ENCODE assay signal across 26 mouse cellular contexts in genomic region chr14:59072323-59073039, GRCm38 (mm10).
DNase-seq lines count a peak whose midpoint lies in the region; ATAC-seq and TF ChIP-seq lines count a peak whose summit lies in the region.
"Had no signal": no experiment of that assay in that cellular context is flagged by ENCODE, and none has a peak within 500 bp of the region (broad histone marks: within the 10 kb centered on the region; RNA-seq: fewer than 3 reads in every experiment).

No protein-coding gene starts in this region.

- peak; percentile 36; the same call in 1 of the 2 replicates for ATAC-seq in forebrain, embryonic 12.5 days (ENCODE audit: low FRiP score)
- no peak for ATAC-seq in forebrain, embryonic 15.5 days (replicated peaks)
- no peak for ATAC-seq in intestine, embryonic 14.5 days (replicated peaks; ENCODE audit: low FRiP score, low TSS enrichment, low read depth)
- no peak for ATAC-seq in intestine, postnatal 0 days
- ATAC-seq: CD4-positive, CD25-positive, alpha-beta regulatory T cell, adult 4 months; forebrain, embryonic 16.5 days had no signal

- H3K36me3 ChIP-seq in forebrain, embryonic 12.5 days (replicated peaks), result no peaks in the 10 kb centered on the region
- H3K36me3 ChIP-seq in forebrain, embryonic 15.5 days, result no peaks in the 10 kb centered on the region
- H3K36me3 ChIP-seq in intestine, embryonic 14.5 days (ENCODE audit: control insufficient read depth, insufficient read depth, low read length), result no peaks in the 10 kb centered on the region
- no peaks in the 10 kb centered on the region for H3K36me3 ChIP-seq in intestine, postnatal 0 days (ENCODE audit: control insufficient read depth, insufficient read depth)
- H3K36me3 ChIP-seq: embryonic facial prominence, embryonic 15.5 days; G1E; heart, embryonic 15.5 days; hindbrain, embryonic 10.5 days had no signal

- H3K4me2 ChIP-seq in forebrain, embryonic 12.5 days, result no peak overlapping the region
- no peak overlapping the region for H3K4me2 ChIP-seq in forebrain, embryonic 15.5 days (replicated peaks)
- H3K4me2 ChIP-seq in intestine, embryonic 14.5 days (ENCODE audit: low read length), result no peak overlapping the region
- H3K4me2 ChIP-seq in intestine, postnatal 0 days (replicated peaks; ENCODE audit: low read depth), result no peak overlapping the region
- H3K4me2 ChIP-seq: embryonic facial prominence, embryonic 15.5 days; heart, embryonic 11.5 days; heart, embryonic 15.5 days; hindbrain, embryonic 14.5 days had no signal

- no peak overlapping the region for H3K27ac ChIP-seq in forebrain, embryonic 12.5 days
- H3K27ac ChIP-seq in forebrain, embryonic 15.5 days (replicated peaks), result no peak overlapping the region
- no peak overlapping the region for H3K27ac ChIP-seq in intestine, embryonic 14.5 days (ENCODE audit: low read depth)
- no peak overlapping the region for H3K27ac ChIP-seq in intestine, postnatal 0 days (ENCODE audit: low read depth, low read length)
- H3K27ac ChIP-seq: embryonic facial prominence, embryonic 15.5 days; heart, adult 2 months; heart, embryonic 15.5 days; hindbrain, embryonic 10.5 days; hindbrain, embryonic 14.5 days had no signal

- no peak overlapping the region for H3K4me3 ChIP-seq in forebrain, embryonic 12.5 days (replicated peaks)
- no peak overlapping the region for H3K4me3 ChIP-seq in forebrain, embryonic 15.5 days
- H3K4me3 ChIP-seq in intestine, embryonic 14.5 days (ENCODE audit: low read depth, low read length), result no peak overlapping the region
- no peak overlapping the region for H3K4me3 ChIP-seq in intestine, postnatal 0 days (ENCODE audit: low read depth, low read length)
- H3K4me3 ChIP-seq: embryonic facial prominence, embryonic 15.5 days; erythroblast, embryonic 14.5 days; heart, adult 2 months; heart, embryonic 15.5 days; hindbrain, embryonic 10.5 days had no signal

- H3K27me3 ChIP-seq in forebrain, embryonic 12.5 days, result no peaks in the 10 kb centered on the region
- no peaks in the 10 kb centered on the region for H3K27me3 ChIP-seq in forebrain, embryonic 15.5 days
- 0 out of 2 replicates have a peak, but pooled peaks cover 2% of the 10 kb centered on the region for H3K27me3 ChIP-seq in intestine, embryonic 14.5 days (replicated peaks; ENCODE audit: control insufficient read depth, insufficient read depth, low read length)
- H3K27me3 ChIP-seq in intestine, postnatal 0 days (replicated peaks; ENCODE audit: control insufficient read depth, insufficient read depth, low read length), result no peaks in the 10 kb centered on the region
- H3K27me3 ChIP-seq: embryonic facial prominence, embryonic 15.5 days; heart, embryonic 15.5 days had no signal

- no peak overlapping the region for H3K9ac ChIP-seq in forebrain, embryonic 12.5 days
- no peak overlapping the region for H3K9ac ChIP-seq in forebrain, embryonic 15.5 days (replicated peaks)
- no peak overlapping the region for H3K9ac ChIP-seq in intestine, embryonic 14.5 days (ENCODE audit: low read length)
- H3K9ac ChIP-seq in intestine, postnatal 0 days (ENCODE audit: low read depth, low read length), result no peak overlapping the region
- H3K9ac ChIP-seq: embryonic facial prominence, embryonic 15.5 days; heart, embryonic 15.5 days; hindbrain, embryonic 14.5 days had no signal

- peak; percentile 10 for DNase-seq in intestine, embryonic 14.5 days (ENCODE audit: low spot score)
- DNase-seq in kidney, adult 9 months, result peak; percentile 37
- no peak for DNase-seq in kidney, postnatal 14 days
- DNase-seq in layer of hippocampus, postnatal 36 days, result no peak
- DNase-seq: adrenal gland, adult 8-10 months; adrenal gland, postnatal 36 days; B cell, adult 2 months; cerebellum, adult 11 months; cerebellum, adult 8-10 months; cerebellum, postnatal 14 days; embryo, embryonic 11 days; gastrocnemius, postnatal 10 days; heart, adult 2 months; heart, postnatal 14 days had no signal

- no peaks in the 10 kb centered on the region for H3K9me3 ChIP-seq in forebrain, embryonic 12.5 days
- H3K9me3 ChIP-seq in forebrain, embryonic 15.5 days, result no peaks in the 10 kb centered on the region
- H3K9me3 ChIP-seq in intestine, embryonic 14.5 days (ENCODE audit: control insufficient read depth, low read length), result no peaks in the 10 kb centered on the region
- no peaks in the 10 kb centered on the region for H3K9me3 ChIP-seq in intestine, postnatal 0 days (ENCODE audit: control insufficient read depth)
- H3K9me3 ChIP-seq: embryonic facial prominence, embryonic 15.5 days; heart, embryonic 15.5 days; hindbrain, embryonic 10.5 days had no signal

- TF ChIP-seq CTCF in intestine, postnatal 0 days (IDR thresholded peaks at IDR 0.05; ENCODE audit: low read depth), result no peak

- WGBS in forebrain, embryonic 12.5 days, result 57% methylated on average over 7 of the region's 7 CpGs
- WGBS in forebrain, embryonic 15.5 days, result 49% methylated on average over 7 of the region's 7 CpGs
- 89% methylated on average over 7 of the region's 7 CpGs for WGBS in intestine, embryonic 14.5 days
- 84% methylated on average over 7 of the region's 7 CpGs for WGBS in intestine, postnatal 0 days

- H3K4me1 ChIP-seq in forebrain, embryonic 12.5 days, result peaks cover 13% of the 10 kb centered on the region
- H3K4me1 ChIP-seq in forebrain, embryonic 15.5 days, result peaks cover 10% of the 10 kb centered on the region
- H3K4me1 ChIP-seq in intestine, embryonic 14.5 days (replicated peaks; ENCODE audit: control insufficient read depth, insufficient read depth, low read length), result no peaks in the 10 kb centered on the region
- no peaks in the 10 kb centered on the region for H3K4me1 ChIP-seq in intestine, postnatal 0 days (replicated peaks; ENCODE audit: control insufficient read depth, insufficient read depth, low read length)

Comparison
In these comparisons a context has a peak if more than half of its experiments do, and no peak if none do; other contexts are left out.
1. DNase-seq: peak in intestine, embryonic 14.5 days (single experiment) and kidney, adult 9 months (single experiment); none in kidney, postnatal 14 days (single experiment) and layer of hippocampus, postnatal 36 days (0 of 2).